Comparison of ENCODE assay signal across 27 mouse cellular contexts in the genomic region with DNA sequence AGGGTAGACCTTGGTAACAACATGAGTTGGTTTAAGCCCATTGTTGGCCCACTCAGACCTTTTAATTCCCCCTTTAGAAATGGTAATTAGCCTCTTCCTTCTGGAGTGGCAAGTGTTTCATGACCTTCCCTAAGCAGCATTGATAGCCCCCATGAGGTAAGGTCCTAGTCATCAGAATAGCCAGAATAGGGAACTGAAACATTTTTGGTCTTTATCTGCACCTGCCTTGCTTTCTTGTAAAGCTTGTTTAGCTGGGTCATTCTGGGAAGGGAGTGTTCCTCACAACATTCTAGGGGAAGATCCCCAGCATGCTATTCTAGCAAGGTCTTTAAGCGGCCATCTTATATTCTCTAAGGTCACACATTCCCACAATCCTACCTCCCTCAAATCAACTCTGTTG. TPM values are rescaled to one million over a fixed set of nuclear protein-coding genes. Genes with fewer than 3 reads are reported as not detected.
DNase-seq lines count a peak whose midpoint lies in the region; ATAC-seq and TF ChIP-seq lines count a peak whose summit lies in the region.
"Had no signal": no experiment of that assay in that cellular context is flagged by ENCODE, and none has a peak within 500 bp of the region (broad histone marks: within the 10 kb centered on the region; RNA-seq: fewer than 3 reads in every experiment).

No protein-coding gene starts in this region.

- H3K4me3 ChIP-seq in CH12.LX (replicated peaks in 1 of 3; ENCODE audit: low read depth in 2 of 3, low read length in 2 of 3, poor library complexity in 1 of 3), result no peak overlapping the region

- no peaks in the 10 kb centered on the region for H3K27me3 ChIP-seq in CH12.LX (replicated peaks)

- TF ChIP-seq CTCF in CH12.LX (conservative IDR thresholded peaks at IDR 0.05 in 1 of 2, IDR thresholded peaks at IDR 0.05 in 1 of 2; ENCODE audit: low read depth in 2 of 2, low read length in 2 of 2), result no peak

- TF ChIP-seq POLR2A in CH12.LX (IDR thresholded peaks at IDR 0.05; ENCODE audit: low read depth, low read length), result no peak

- H3K9ac ChIP-seq in CH12.LX (ENCODE audit: insufficient read depth, low read depth), result no peak overlapping the region

- H3K9me3 ChIP-seq in CH12.LX (replicated peaks; ENCODE audit: low read length), result peaks cover 6% of the 10 kb centered on the region
- H3K9me3 ChIP-seq: G1E had no signal

- no peaks in the 10 kb centered on the region for H3K36me3 ChIP-seq in CH12.LX (replicated peaks in 1 of 2; ENCODE audit: control insufficient read depth in 1 of 2, insufficient read depth in 1 of 2, low read length in 1 of 2)
- H3K36me3 ChIP-seq: G1E had no signal

- DNase-seq in CH12.LX (ENCODE audit: extremely low read depth) (peak; percentile 53), ES-CJ7 (ENCODE audit: low read depth, low spot score) (peak; percentile 44), R1 (ENCODE audit: low read depth, low spot score) (peak; percentile 81), ZHBTc4 (ENCODE audit: low read depth, low spot score) (peak; percentile 34)
- no peak for DNase-seq in layer of hippocampus, adult 11-12 months (ENCODE audit: low spot score)
- no peak for DNase-seq in ovary, postnatal 14 days (ENCODE audit: low spot score)
- DNase-seq in natural killer cell, adult 2 months (ENCODE audit: low spot score in 2 of 2), result no peak
- DNase-seq: adrenal gland, adult 2 months; adrenal gland, adult 8-10 months; adrenal gland, postnatal 10 days; adrenal gland, postnatal 14 days; adrenal gland, postnatal 25 days; adrenal gland, postnatal 36 days; B cell, adult 2 months; cerebellum, adult 11 months; cerebellum, adult 11-12 months; cerebellum, adult 18-20 months; cerebellum, adult 2 months; cerebellum, adult 8-10 months; cerebellum, adult 9-10 months had no signal

- no peak overlapping the region for H3K4me2 ChIP-seq in CH12.LX (ENCODE audit: insufficient read depth, low read depth, poor library complexity, severe bottlenecking)

- ATAC-seq in monocyte, adult 5-6 weeks (replicated peaks; ENCODE audit: insufficient number of reproducible peaks, low FRiP score, low TSS enrichment, poor library complexity, severe bottlenecking), result no peak
- ATAC-seq: activated CD4-positive, CD25-positive, alpha-beta regulatory T cell, adult 4 months; CD4-positive, CD25-positive, alpha-beta regulatory T cell, adult 4 months; Patski had no signal

- TF ChIP-seq EP300 in CH12.LX (IDR thresholded peaks at IDR 0.05; ENCODE audit: low read length), result peak; percentile 86

- dilution Hi-C loops in CH12.LX (cut with MboI; ENCODE audit: extremely low pct_ligation_motif_present, extremely low pct_unique_long_range_greater_than_20kb, low sequenced_read_pairs), result no loop called here

- H3K4me1 ChIP-seq in CH12.LX (ENCODE audit: control insufficient read depth in 1 of 2, insufficient read depth in 2 of 2), result peaks cover 0 to 10% of the 10 kb centered on the region in 2 experiments; a peak in 2 of 4 replicates

- H3K79me2 ChIP-seq in CH12.LX (replicated peaks; ENCODE audit: control insufficient read depth, extremely low read depth, insufficient read depth, poor library complexity, severe bottlenecking), result no peaks in the 10 kb centered on the region

- in situ Hi-C loops in CH12.LX (cut with MboI; ENCODE audit: low pct_ligation_motif_present, low pct_unique_long_range_greater_than_20kb, low sequenced_read_pairs), result no loop called here

- no peak for TF ChIP-seq RAD21 in CH12.LX (IDR thresholded peaks at IDR 0.05; ENCODE audit: low read depth, low read length)

- no peak overlapping the region for H3K27ac ChIP-seq in CH12.LX (ENCODE audit: insufficient read depth, low read depth)

TF ChIP-seq in CH12.LX, 34 proteins besides CTCF, POLR2A, EP300 and RAD21:
- TF ChIP-seq IRF4 (IDR thresholded peaks at IDR 0.05; ENCODE audit: low read depth, low read length), result peak; percentile 74
- TF ChIP-seq RCOR1 (conservative IDR thresholded peaks at IDR 0.05; ENCODE audit: low read depth, low read length), result no peak
- no peak for TF ChIP-seq USF2 (conservative IDR thresholded peaks at IDR 0.05; ENCODE audit: low read depth, low read length)
- TF ChIP-seq BHLHE40 (IDR thresholded peaks at IDR 0.05; ENCODE audit: low read depth, low read length), result peak; percentile 36; the same call in 1 of the 2 replicates
- no peak for TF ChIP-seq HCFC1 (IDR thresholded peaks at IDR 0.05; ENCODE audit: low read depth, low read length)

RNA-seq across cellular contexts. Expression of a gene that starts 17.9 kb away (rescaled TPM):
- total RNA-seq in CH12.LX (2012; rRNA removed) (not detected in 2 replicates), CH12.LX (2014; rRNA removed) (0.11 and 0.15 TPM in 2 replicates)
- 0.05 and 0.27 TPM in 2 replicates for polyA plus RNA-seq in CH12.LX (2012; ENCODE audit: insufficient read length, low read depth)
- 0.10 TPM in 1 of 3 replicates, not detected in the others for total RNA-seq in monocyte, adult 5-6 weeks (2017)
- total RNA-seq: adrenal gland, adult 2 months; adrenal gland, postnatal 14 days; MEL had no signal
- polyA plus RNA-seq: C2C12, G1E, Patski had no signal

Comparison
In these comparisons a context has a peak if more than half of its experiments do, and no peak if none do; other contexts are left out.
1. DNase-seq: peak in CH12.LX (single experiment), ES-CJ7 (single experiment), R1 (single experiment) and ZHBTc4 (single experiment); none in layer of hippocampus, adult 11-12 months (single experiment), ovary, postnatal 14 days (single experiment) and natural killer cell, adult 2 months (0 of 2).